Mouse (Mus musculus) embryo, embryonic 10 days (tissue): ENCODE measurements around the gene Epo.

Experiments used
- DNase-seq: peaks from one replicate; pipeline ENCODE4 v3.0.0-alpha.2; 2015; ENCODE audit warnings: low spot score

The Epo gene

DNA sequence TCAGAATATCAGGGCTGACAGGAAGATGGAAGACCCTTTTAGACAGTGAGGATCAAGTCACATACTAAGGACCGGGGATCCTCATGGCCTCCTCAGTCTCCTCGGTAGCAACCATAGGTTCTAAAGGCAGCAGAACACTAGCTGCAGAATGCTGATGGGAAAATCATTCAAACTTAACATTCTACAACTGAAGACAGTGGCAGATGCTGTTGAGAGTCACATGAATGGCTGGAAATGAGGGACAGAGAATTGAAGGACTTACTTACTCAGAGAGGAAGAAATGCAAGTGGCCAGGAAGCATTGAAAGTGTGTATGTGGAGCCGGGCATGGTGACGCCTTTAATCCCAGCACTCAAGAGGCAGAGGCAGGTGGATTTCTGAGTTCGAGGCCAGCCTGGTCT, 56.1 kb downstream of the Epo start, which contains the start of gene Zan:
TSS of gene Zan (minus strand) at position 101 of the 400 bp plus-strand sequence.
- no peak for DNase-seq

DNA sequence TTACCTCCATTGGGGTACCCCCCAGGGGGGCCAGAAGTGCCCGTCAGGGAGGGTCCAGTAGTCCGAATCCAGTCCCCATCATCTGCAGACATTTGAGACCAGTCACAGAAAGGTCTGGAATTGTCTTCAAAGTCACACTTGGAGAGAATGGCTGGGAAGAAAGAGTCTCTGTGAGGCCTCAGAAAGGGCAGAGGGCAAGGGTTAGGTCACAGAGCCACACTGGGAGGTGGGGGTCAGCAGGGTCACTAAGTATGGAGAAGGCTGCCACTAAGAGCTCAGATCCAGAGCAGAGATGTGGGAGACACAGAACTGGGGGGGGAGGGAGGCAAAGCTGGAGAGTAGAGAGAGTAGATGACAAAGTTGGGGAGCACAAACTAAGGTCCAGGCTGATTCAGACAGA, 58.7 kb downstream of the Epo start:
- peak; percentile 56 for DNase-seq

DNA sequence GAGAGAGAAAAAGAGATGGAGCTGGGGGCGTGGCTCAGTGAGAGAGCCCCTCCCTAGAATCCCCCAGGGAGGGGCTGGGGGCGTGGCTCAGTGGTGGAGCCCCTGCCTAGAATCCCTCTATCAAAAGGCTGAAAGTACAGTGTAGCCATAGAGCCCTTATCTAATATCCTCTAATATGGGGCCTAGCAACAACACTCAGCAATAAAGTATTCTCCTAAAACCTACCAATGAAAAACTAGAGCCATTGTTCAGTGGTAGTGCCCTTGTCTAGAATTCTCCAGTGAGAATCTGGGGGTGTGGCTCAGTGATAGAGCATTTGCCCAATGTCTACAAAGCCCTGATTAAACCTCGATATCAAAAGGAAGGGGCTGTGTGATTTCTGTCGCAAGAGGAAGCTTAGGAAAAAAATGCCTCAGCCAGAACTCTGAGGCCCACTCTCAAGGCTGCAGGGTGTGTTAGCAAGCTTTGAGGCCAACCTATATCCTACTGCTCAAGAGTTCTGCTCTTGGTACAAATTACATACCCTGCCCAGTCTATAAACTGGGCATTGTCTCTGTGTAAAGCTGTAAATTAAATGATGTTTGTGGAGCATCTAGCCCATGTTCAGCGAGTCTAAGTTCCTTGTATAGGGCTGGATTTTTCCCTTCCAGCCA, 60.7 kb downstream of the Epo start:
- DNase-seq: no peak

DNA sequence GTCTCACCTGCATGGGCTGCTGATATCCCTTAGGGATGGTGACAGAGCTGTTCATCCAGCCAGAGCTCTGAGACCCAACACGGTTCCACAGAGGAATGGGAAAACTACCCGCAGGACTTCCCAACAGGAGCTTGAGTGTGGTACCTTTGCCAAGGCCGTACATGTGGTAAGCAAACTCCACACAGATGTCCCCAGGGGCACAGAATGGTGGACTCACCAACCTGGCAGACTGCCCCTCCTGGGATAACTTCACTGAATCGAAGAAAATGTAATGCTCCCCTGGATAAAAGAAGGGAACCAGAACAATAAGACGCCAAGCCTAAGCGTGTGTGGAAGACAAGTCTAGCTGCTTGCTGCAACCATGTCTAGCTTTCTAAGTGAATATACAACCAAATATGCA, 66.1 kb downstream of the Epo start:
- DNase-seq: no peak

DNA sequence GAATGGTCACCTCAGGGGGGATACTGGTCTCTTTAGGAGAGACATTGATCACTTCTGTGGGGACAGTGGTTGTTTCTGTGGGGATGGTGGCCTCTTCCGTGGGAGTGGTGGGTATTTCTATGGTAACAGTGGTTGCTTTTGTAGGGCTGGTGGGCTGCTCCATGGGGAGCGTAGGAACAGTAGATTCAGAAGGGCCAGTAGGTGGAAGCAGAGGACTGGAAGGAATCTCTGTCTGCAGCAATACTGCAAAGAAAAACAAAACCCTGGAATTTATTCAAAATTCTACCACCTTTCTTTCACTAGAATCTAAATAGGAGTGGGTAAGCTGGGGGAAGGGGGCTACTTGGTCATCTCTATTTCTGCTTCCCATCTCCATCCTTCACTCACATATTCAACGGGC, 68.0 kb downstream of the Epo start:
- peak; percentile 23 for DNase-seq

DNA sequence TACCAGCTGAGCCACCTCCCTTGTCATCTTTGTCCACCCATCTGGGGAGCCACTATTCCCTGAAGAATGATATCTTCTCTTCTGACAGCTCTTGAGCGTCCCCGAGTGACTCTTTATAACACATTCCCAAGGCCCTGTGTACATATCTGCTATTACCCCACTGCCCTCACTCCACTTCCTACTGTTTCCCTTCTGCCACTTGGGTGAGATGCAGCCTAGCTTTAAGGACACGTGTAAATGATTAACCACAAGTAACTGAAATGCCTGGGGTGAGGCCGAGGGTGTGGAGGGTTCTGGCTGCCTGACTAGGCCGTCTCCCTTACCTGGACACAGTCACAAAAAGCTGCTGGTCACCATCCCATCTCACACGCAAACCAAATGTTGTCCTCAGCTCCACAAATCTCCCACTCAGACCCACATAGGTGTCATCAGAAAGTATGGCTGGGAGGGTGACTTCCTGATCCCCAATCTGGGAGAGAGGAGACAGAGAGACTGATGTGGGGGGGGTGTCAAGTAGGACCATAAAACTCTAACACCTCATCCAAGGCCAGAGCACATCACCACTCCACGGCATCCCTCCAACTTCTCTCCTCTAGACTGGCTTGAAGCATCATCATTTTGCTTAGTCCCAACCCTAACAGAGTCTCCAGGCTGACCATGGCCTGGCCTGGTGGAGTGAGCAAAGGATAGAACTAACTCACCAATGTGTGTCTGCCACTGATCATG, 77.0 kb downstream of the Epo start:
- no peak for DNase-seq

DNA sequence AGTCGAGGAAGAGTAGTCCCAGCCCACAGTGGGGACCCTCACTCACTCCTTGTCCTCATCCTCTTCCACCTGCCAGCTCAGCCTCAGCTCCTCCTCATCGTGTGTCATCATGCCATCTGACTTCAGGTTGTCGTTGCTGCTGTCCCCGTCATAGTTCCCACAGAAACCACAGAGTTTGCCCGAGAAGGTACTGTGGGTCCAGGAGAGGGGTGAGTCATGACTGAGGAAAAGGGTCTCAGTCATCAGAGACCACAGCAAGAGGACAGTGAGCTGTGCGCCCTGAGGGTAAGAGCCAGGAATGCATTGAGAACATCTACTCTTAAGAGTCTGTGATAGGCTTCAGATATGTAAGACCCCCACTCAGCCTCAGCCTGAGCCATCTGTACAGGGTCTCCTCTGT, 77.8 kb downstream of the Epo start:
- no peak for DNase-seq

DNA sequence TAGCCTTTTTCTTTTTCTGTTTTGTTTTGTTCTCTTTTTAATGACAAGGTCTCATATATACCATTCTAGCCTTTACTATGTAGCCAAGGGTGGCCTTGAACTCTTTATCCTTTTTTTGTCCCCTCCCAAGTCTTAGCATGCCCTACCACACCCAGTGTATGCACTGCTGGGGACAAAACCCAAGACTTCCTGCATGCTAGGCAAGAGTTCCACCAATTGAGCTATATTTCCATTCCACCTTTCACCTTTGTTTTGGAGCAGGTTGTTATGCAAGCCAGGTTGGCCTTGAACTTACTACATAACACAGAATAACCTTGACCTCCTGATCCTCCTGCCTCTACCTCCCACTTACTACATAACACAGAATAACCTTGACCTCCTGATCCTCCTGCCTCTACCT, 87.5 kb downstream of the Epo start:
- DNase-seq: no peak

DNA sequence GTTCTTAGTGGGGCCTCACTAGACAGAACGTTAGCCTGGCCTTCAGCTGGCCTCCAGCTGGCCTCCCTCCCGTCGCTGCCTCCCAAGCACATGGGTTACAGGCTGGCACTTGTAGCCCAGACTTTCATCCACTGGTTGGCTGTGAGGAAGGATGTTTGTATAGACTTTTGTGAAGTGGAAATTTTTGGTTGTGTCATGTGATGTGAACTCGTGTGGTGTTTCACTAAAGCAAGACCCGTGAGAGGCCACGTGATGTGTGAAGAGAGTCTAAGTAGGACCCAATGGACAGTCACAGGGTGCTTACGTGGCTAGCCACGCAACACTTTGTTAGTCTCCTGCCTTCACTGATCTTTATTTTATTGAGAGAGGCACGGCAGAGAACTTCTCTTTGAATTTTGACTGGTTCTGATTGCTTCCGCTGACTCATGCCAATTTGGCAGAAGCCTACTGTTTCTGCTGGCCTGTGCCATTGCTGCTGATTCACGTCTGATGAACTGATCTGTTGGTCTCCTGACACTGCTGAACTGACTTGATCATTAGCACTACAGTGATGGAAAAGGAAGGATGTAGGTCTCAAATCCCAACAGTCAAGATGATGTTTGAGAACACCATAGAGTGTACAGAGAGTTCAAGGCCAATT, 92.7 kb downstream of the Epo start:
- no peak for DNase-seq

DNA sequence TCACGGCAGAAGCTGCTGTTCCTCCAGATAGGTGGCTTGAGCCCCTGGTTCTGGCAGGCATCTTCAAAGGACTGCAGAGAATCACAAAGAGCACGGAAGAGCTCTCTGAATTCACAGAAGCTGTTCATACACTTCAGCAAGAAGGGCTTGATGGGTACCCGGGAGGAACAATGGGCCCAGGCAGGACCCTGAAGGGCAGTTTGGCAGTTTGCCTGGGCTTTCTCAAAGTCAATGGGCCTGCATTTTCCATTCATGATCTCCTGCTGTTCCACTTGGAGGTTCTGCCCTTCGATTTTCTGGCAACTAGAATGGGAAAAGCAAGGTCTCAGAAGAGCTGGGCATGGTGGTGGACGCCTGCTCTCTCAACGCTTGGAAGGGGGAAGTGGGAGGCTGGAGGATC, 99.2 kb downstream of the Epo start:
- no peak for DNase-seq
